Mouse (Mus musculus) 3T3-L1 (cell line): ENCODE results near the gene Hepacam.

Experiments used
- DNase-seq: peaks from one replicate; pipeline ENCODE4 v3.0.0-alpha.2; 2015; ENCODE audit warnings: low read depth, low spot score

Hepacam gene

DNA sequence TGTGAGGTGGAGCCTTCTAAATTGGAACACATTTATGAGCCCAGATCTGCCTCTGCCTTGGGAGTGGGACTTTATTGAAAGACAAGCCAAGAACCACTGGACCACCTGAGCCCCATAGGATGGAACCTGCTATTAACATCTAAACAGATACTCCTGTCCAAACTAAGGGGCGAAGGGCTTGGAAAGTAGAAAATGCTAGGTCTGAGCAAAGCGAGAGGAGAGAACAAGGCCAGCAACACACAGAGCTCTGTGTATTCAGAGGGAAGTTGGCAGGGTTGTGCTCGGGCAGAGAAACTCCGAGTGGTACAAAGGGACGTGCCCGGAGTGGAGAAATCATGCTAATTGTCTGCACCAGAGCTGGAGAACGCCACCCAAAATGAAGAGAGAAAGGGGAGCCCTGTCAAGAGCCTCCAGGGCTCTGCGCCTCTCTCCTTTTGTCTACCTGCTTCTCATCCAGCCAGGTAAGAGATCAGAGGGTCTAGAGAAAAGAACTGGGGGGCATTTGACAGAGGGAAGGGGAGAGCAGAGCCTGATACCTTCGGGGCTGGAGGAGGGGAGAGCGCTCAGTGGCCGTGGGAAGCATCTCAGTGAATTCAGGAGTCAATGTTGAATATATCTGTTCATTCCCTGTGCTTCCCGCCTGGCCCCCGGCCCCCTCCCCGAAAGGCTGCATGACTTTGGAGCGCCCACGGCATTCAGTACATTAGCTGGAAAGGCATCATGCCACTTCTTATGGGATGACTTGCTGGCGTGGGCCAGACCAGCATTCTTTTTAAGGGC lies at the start of gene Hepacam:
Hepacam (plus strand) TSS at position 51 of the 780 bp plus-strand sequence.
- no peak for DNase-seq

DNA sequence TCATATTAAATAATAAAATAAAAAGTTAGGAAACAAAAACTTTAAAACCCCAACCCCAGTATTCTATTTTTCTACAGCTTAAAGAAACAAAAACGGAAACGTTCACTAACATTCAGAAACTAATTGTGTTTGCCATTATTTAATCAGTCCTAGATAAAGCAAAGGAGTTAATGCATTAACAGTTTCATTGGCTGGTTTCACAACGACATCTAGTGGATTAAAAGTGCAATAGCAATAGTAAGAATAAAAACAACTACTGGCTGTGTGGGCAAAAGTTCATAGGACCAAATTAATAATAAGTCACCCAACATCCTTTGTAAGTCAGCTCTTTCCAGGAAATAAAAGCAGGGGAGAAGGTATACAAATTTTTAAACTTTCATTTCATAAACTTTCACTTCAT lies 37.7 kb upstream of the Hepacam start:
- DNase-seq, result peak; percentile 59

DNA sequence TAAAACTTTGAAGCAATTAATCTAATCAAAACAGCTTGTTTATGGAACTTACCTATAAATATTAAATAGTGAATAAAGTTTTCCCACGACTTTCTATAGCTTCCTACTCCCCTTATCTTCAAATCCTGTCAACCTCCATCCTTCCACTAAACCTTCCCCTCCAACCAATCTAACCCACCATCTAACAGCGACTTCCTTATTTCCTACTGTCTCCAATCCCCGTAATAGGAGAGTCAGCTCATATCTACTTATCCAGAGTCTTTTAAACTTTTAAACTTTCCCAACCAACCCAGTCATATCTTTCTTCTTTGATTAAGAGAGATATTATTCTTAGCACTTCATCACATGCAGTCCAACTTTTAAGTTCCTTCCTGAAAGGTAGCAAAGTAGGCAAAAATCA lies 21.7 kb upstream of the Hepacam start:
- DNase-seq, result no peak

DNA sequence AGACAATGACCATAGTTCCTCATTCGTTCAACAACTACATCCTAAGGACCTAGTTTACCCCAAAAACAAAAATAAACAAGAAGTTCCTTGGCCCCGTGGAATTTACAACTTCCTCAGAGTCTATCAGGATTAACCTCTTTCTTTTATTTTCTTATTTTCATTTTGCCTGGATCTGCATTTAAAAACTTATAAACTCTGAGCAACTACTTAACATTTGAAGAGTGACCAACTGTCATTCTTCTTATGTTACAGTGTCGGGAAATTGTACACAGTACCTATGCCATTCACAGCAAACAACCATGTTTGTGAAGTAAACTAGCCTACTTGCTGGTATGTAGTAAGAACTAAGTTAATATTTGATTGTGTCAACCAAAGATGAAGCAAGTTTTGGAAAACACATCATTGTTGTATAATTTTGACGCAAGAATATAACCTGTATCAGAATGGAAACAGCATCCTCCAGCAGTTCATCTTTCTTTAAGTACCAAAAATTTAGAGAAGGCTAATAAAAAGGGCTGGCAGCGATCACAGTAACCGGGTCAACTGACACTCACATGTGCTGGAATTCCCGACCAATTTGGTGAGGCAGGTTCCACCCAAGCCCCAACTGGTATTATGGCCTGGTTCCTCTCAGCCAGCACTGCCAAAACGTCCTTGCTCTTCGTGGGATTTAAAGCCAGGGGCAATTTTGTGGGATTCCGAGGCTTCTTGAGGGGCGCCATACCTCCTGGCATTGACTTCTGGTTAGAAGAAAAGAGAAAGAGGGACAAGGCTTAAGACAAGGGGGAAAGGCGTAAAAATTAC lies 19.8 kb upstream of the Hepacam start:
- peak; percentile 47 for DNase-seq

DNA sequence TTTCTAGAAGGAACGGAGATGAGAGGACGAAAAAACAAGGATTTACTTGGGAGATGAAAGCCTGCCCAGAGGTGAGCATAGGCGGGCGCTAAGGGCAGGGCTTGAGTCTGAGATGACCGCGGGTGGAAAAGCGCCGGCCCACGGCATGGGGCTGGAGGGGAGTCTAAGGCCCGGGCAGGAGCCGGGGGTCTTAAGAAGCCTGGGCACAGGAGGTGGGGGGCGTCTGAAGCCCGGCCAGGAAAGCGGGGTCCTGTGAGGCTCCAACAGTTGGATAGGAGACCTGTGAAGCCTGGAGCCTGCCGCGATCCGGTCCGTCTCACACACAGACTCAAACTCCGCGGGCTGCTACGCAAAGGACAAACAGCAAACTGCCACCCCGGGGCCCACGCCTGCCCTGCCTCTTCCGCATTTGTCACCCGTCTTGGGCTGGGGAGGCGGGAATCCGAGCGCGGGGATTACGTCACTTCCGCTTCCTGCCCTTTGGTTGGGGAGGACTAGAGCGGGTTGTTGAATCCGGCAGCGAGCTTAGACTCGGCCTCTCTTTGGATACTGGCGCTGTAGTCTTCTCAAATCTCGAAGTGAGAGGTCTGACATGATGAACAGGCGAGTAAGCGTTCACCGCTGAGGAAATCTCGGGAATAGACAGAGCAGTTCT lies 19.0 kb upstream of the Hepacam start, which contains the start of gene Ccdc15:
Ccdc15 (minus strand) TSS at position 445 of the 655 bp plus-strand sequence.
- DNase-seq, result peak; percentile 99

DNA sequence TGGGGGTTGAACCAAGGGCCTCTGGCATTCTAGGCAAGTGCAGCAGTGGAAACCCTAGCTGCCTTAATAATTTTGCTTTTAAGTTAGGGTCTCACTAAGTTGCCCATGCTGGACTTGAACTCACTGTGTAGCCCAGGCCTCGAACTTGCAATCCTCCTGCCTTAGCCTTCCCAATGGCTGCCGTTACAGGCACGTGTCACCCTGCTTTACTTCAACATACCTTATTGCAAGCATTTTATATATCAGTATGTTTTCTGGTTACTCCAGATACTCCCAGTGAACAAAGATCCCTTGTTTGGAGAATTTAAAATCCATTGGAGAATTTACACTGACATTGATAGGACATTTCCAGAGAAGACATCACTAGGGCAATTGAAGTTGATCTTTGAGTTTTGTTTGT lies 18.1 kb upstream of the Hepacam start:
- no peak for DNase-seq

DNA sequence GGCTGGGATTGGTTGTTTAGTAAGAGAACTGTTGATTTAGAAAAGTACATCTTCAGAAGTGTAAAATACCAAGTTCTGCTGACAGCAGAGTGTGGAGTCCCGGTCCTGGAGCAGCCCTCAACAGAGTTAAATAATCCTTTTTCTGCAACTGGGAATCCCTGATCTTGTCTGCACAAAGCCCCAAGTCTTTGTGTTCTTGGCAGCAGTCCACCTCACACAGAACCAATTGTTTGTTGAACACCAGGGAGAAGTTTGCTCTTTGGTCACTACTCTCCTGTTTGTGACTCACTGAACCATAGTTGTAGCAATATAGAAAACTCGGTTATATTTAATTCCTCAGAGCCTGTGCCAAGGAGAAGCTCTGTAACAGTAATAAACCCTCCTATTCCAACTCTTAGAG lies 15.9 kb upstream of the Hepacam start:
- no peak for DNase-seq

DNA sequence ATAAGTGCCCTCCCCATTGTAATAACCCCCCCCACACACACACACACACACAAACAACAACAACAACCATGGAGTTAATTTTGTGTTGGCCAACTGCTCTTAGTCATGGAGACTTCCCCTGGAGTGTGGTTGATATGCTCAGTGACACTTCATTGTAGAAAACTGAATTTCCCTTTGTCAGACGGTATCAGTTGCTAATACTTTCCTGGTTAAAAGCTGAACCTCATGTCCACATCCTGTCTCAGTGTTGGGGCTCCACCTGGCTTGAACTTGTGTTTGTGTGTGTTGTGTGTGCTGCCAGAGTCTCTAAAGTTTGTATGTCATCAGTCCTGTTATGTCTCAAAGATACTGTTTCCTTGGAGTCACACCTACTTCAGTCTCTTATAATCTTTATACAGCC lies 12.7 kb upstream of the Hepacam start:
- DNase-seq, result no peak

DNA sequence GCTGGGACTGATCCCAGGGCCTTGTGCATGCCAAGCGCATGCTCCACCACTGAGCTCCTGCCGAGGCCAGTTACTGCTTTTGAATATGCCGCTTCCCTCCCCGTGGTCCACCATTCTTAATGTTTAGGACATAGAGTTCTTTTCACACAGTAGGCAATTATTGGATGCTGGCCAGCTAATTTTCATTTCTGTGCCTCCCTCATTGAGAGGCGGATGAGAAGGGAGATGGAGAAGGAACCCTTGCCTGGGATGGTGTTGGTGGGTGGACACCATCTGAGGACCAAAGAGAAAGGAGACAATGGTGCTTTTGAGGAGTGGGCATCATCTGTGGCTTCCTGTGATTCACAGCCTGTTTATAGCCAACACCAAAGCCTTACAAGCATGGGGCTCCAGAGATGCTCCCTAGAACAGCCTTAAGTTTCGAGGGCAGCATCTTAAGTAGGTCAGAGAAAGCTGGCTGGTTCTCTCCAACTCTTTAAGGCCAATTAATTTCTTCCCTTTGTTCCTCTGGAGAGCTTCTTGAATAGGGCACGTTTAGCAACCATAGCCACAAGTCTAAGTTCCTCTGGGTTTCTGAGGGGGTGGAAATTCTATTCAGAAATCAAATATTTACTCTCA lies 8.3 kb upstream of the Hepacam start:
- DNase-seq, result no peak

DNA sequence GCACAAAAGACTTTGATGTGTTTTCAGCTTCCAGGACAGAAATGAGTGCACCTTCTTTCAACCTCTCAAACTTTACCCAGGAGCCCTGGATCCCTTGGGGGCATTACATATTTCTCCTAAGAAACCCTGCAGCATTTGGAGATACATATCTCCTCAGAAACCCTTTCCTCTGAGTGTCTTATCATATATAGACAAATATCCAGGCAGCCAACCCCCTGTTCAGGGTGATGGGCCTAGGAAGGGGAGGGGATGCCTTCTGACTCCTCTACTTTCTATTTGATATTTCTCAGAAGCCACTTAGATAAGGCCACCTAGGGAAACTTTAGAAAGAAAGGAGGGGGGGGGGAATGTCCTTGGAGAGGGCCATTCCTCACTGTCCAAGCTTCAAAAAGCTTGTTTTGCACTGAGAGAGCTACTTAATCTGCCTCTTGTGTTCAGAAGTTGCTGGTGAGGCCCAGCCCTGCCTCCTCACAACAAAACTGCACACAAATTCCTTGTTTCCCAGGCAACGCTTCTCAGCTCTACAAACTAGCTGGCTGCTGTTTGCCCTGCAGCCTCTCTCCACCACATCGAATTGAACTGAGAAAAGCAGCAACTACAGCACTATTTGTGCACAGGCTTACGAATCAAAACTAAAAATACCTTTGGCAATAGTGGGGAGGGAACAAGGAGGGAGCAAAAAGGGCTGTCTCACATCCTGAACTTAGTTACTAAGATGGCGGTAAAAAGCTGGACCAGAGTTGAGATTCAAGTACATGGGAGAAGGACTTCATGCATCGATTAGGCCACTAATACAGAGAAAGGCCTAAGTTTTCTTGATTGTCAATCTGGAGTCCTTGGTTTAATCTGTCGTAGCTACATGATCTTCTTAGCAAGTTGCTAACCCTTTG lies 7.6 kb upstream of the Hepacam start:
- DNase-seq, result peak; percentile 38

DNA sequence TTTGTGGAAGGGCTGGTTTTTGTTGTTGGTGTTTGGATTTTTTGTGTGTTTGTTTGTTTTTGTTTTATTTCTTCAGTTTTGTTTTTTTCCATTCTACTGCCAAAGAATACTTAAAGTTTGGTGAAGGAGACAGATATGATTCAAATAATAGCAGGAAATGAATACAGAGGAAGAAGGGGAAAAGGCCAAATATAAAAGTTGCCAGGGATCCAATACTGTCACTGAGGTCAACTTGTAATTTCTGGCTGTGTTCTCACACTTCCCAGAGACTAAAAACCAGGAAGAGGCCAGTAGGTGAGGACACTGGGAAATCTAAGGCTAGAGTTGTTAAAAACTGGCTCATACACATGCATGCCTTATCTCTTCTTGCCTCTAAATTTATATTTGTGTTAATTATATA lies 5.1 kb upstream of the Hepacam start:
- no peak for DNase-seq

DNA sequence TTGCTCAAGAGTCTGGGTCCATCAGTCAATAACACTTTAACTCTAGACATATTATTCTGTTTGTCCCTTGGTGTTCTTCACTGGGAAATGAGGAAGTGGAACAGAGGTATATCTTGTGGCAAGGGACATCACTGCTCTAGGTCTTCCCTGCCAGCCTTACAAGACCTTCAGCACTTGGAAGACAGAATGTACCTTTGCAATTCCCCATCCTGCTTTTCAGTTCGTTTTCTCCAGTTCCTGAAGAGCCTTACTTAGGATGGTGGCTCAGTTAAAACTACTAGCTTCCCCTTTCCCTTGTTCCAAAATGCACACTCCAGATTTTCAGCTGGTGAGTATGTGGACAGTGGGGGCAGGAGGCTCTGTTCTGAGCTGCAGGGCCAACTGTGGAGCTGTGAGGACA lies 4.3 kb upstream of the Hepacam start:
- no peak for DNase-seq

DNA sequence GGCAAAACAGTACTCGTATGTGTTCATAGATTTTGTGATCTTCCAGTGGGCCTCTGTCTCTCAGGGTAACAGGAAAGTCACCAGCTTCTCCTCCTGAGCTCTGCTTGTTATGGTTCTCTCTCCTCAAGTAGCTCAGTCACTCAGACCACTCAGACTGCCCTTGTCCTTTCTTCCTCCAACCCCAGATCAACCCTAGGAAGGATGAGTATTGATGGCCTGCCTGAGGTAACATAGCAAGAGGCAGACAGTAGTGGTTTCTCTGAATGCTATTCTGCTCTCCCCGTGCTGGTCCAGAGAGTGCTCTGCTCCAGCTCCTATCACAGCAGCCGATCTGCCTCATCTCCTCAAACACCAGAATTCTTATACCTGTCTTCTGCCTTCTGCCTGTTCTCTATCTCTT lies 3.6 kb upstream of the Hepacam start:
- DNase-seq, result no peak

DNA sequence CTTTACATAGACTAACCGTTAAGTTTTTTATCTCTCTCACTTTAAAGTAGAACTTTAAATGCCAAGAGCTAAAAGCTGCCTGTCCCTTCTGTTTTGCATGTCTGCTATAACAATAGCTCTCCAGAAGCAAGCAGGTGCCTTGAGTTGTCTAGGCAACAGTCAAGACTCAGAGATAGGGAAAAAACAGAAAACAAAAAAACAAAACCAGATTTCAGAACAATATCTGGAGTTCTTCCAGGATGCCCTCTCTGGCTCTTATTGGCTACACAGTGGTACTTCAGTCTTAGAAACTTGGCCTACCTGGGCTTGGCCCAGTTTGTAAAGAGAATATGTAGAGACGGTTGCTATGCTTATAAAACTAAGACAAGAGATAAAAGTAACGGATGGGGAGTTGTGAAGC lies 2.8 kb upstream of the Hepacam start:
- no peak for DNase-seq

DNA sequence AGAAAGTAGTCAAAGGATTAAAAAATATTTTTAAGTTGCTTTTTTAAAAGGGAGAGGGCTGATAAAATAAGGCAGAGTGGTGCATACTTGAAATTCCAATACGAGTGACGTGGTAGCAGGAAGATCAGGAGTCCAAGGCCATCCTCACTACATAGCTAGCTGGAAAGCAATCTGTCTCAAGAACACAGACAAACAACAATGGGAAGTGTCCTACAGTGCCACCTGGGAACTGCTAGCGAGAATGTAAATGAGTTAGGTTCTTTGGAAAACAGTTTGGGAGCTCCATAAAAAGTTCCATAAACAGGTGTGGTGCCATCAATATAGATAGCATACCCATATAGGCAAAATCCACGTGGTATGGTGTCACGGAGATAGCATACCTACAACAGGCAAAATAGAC lies 1.4 kb upstream of the Hepacam start:
- DNase-seq, result peak; percentile 60

DNA sequence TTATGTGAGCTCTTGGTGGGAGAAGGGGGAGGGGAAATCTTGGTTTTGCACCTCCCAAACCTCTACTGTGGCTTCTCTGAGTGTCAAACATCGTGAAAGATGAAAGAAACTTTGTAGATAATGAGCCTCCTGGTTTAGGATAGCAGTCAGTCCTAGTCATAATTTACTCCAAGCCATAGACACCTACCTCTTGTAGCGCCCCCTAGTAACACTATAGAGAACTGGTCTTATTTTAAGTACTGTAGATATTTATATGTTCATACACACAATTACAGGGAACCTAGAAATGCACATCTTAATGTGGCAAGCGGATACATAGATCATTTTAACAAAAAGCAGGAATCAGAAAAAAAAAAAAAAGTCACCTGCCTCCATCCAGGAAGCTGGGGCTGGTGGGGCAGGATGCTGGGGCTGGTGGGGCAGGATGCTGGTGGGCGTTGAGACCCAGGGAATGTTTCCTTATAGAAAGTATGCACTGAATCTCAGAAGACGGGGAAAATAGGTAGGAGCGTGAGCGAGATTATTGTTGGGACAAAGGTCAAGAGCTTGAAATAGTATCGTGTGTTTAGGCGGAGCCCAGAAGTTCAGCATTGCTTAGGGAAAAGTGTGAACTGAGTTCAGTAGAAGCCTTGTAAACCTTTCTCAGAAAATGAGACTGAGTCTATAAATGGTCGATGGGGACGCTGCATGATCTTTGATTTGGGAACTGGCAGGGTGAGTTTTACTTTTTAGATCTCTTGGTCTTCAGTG lies 1.1 kb downstream of the Hepacam start:
- no peak for DNase-seq

DNA sequence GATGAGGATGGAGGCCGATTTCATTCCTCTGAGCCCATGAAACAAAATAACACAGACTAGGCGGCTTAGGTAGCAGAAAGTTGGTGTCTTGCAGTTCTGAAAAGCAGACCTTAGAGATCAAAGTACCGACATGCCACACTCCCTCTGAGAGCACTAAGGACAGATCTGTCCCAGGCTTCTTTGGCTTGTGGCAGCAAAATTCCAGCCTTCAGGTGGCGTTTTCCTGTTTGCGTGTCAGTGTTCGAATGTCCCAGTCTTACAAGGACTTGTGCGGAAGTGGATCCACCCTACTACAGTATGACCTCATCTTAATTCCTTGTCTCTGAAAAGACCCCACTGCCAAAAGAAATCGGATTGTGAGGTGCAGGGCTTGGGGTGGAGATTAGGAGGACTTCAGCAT lies 1.7 kb downstream of the Hepacam start:
- DNase-seq, result no peak

DNA sequence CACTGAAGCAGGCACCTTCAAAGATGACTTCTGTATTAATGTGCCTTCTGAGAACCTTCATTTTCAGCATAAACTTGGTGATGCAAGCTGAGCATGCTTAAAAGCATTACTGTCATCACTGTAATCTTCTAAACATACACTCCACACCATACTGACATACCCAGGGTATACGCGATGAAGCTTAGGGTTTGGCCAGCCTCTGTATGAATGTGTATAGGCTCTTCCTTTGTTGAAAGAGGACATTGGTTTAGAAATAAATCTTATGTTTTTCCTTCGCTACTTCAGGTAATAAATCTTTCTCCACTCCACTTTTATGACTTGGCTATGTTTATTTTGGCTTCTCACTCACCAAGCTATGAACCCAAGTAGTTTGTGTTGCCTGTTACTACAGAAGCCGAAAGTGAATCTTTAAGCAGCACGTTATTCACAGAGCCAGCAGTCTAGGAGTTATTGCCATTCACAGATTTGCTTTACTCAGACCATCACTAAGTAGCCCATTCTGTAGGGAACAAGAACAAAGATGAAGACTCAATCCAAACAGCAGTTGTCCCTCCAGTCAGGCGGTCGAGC lies 4.2 kb downstream of the Hepacam start:
- DNase-seq, result no peak

DNA sequence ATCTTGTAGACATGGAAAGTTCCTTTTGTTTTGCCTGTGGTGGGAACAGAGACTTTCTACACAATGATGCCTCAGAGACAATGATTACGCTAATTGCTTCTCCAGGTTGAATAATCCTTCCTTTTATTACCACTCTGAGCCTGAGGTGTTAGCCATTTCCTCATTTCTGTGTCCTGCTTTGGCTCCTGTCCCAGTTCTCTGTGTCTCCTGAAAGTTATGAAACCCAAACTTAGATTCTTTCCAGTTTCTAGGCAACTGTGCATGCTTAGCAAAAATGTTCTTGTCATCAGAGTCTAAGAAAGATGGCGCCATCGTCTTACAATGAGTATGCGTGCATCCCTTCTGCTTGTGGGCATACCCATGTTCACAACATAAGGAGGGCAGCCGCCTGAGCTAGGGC lies 8.6 kb downstream of the Hepacam start:
- peak; percentile 16 for DNase-seq

DNA sequence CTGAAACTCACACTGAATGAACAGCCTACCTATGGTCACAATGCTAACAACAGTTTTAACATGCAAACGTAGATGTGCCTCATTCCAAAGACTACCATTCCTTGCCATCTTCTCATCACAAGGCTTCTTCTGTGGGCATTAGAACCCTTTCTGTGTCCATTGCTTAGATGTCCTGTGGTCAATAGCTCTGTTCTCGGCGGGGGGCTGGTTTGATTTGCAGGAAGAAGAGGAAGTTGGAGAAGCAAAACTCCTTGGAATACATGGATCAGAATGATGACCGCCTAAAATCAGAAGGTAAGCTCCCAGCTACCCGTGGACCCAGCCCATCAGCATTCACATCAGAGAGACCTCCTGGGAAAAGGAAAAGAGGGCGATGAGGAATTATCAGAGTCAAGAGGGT lies 16.0 kb downstream of the Hepacam start:
- DNase-seq, result no peak
